Mouse (Mus musculus) adrenal gland, postnatal 36 days (tissue): Measurements from ENCODE around the gene Serpina1f. TPM values are rescaled to one million over a fixed set of nuclear protein-coding genes. Genes with fewer than 3 reads are reported as not detected.
"Not testable (repeated sequence)": the region's sequence is repeated elsewhere in the genome, so short reads cannot be mapped to it uniquely, and the experiment has no call there.

Experiments
- DNase-seq, 2 experiments: peaks; one replicate each; pipeline ENCODE4 v3.0.0; 2021; ENCODE audit warnings: mixed read lengths in 1 of 2
- total RNA-seq, 2 experiments: library from RNA; stranded (reverse); gene quantifications; 2 replicates each; pipeline ENCODE4 v1.2.3; 2021

Serpina1f gene
- total RNA-seq, 2 experiments from 2014 or later, result not detected

DNA sequence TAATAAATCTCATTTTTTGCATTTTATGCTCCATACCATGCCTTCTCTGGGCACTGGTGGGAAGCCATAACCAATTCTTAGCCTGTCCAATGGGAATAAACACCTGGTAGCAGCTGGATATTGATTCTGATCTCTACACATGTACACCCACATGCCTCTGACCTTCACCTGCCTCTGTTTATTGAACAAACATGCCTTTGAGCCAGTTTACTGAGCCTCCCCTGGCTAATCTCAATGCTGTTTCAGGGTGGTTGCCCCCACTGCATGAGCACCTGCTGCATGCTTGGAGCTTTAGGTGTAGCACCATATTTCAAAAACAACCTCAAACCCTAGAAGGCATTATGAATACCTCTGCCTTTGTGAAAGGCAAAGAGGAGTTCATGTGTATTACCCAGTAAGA is 33.3 kb downstream of the Serpina1f start:
- not testable (repeated sequence) for DNase-seq

- no peak for DNase-seq
Measured at GRCm38 (mm10) chr12:103660076-103660475, 35.3 kb downstream of the Serpina1f start.

- peak in 1 of 2 experiments; percentile 27 for DNase-seq
Measured at GRCm38 (mm10) chr12:103659171-103659570, 36.2 kb downstream of the Serpina1f start.

GRCm38 (mm10) chr12:103657991-103658390 is 37.3 kb downstream of the Serpina1f start:
- no peak for DNase-seq

- peak; percentile 31 to 61 for DNase-seq
Measured at GRCm38 (mm10) chr12:103656848-103657626, 38.3 kb downstream of the Serpina1f start, which contains the start of gene Serpina6. Gene Serpina6, minus strand, starts transcription at chr12:103657212.

DNA sequence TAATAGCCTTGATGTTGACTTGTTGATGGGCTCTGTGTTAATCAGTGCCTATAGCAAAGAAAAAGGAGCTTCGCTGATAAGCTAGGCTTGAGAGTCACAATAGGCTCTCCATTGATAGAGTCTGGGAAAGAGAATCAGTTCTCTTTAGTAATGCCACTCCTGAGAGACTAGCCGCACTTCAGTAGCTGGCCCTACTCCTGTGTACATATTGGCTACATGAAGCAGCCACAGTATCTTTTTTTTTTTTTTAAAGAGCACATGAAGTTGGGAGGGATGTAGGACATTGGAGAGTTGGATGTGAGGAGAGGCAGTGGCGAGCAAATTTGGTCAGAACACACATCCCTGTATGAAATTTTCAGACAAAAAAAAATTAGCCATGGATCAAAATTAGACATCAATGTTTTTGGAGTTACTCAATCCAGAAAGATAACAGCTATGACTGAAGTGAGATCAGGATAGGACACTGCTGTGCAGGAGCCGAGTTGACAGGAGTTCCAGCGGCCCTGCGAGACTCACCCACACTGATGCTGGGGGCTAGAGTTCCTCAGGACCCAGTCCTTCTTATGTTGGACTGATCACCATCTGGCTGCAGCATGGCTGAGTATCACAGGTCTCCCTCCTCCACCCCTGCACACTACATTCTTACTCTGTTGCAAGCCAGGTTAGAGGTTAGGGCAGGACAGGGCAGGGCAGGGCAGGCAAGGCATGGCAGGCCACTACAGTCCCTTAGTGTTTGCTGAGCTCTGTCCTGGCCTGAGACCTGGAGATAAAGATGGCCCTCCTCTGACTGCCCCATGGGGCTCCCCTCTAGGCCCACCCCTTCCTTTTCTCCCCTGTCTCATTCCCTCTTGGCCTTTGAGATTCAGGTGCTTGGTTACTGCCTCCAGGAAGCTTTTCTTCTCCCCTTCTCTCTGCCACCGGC is 39.9 kb downstream of the Serpina1f start:
- peak in 1 of 2 experiments; percentile 16 for DNase-seq

GRCm38 (mm10) chr12:103653836-103654235 is 41.5 kb downstream of the Serpina1f start:
- DNase-seq, result peak; percentile 38 to 42

- DNase-seq, result no peak
Measured at GRCm38 (mm10) chr12:103646314-103646713, 49.0 kb downstream of the Serpina1f start.

DNA sequence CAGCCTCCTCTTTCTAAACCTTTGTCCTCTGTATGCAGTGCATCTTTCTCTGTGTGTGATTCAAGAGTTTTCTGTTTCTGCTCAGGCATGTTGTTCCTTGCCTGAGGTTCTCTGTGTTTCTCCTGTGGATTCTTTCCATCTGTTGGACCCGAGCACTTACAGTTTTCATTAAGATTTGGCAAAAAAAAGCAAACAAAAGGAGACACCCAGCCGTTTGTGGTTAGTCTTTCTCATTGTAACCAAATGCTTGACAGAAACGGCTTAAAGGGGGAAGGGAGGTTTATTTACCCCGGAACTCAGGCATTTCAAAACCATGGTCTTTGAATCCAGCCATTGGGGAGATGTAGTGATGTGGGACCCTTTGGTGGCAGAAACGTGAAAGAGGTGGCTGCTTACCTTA is 50.7 kb downstream of the Serpina1f start:
- no peak for DNase-seq

DNA sequence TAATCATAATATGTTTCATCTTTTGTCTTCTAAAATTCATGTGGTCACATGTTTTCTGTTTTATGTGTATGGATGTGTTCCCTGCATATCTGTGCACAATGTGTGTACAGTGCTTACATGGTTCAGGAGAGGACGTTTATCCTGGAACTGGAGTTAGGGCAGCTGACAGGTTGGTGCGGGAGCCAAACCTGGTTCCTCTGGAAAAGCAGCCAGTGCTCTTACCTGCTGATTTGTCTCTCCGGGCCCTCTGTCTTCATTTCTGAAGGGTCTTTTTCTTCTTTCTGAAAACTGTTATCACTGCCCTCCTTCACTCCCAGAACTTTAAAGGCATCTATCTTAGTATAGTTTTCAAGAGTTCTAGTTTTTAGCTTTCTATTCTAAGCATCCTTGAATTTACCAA is 51.5 kb downstream of the Serpina1f start:
- no peak for DNase-seq

GRCm38 (mm10) chr12:103643336-103643735 is 52.0 kb downstream of the Serpina1f start:
- peak; percentile 86 to 89 for DNase-seq

Other genes with a start within 250 kb of the Serpina1f start
- gene Ifi27l2b, start 238.3 kb downstream of the Serpina1f start, total RNA-seq, result not detected
- 1 to 10 TPM; 4.0 to 4.4 TPM for gene Ppp4r4, start 163.2 kb downstream of the Serpina1f start, total RNA-seq
- gene Serpina10, start 64.1 kb downstream of the Serpina1f start, total RNA-seq, result under 1 TPM; 0.36 to 0.46 TPM
- 1 to 10 TPM in 1 of 2 experiments, under 1 TPM in 1; 0.63 to 3.9 TPM for gene Serpina6, start 38.3 kb downstream of the Serpina1f start, total RNA-seq
- gene Serpina16, start 19.4 kb downstream of the Serpina1f start, total RNA-seq, result not detected
- 1 to 10 TPM in 1 of 2 experiments, not detected in 1; 2.7 TPM for gene Serpina1d, start 78.1 kb upstream of the Serpina1f start, total RNA-seq
- 1 to 10 TPM in 1 of 2 experiments, not detected in 1; 5.0 TPM for gene Serpina1b, start 134.8 kb upstream of the Serpina1f start, total RNA-seq
- gene Serpina1a, start 168.0 kb upstream of the Serpina1f start, total RNA-seq, result 1 to 10 TPM in 1 of 2 experiments, not detected in 1; 4.3 TPM
- gene Serpina1c, start 209.4 kb upstream of the Serpina1f start, total RNA-seq, result 1 to 10 TPM in 1 of 2 experiments, not detected in 1; 2.5 TPM